Mouse (Mus musculus) CH12.LX (cell line): ENCODE results near the gene Rbpms2. TPM values are rescaled to one million over a fixed set of nuclear protein-coding genes. Genes with fewer than 3 reads are reported as not detected.

ENCODE experiments used
- DNase-seq: peaks from one replicate; pipeline ENCODE4 v3.0.0-alpha.2; 2013; ENCODE audit errors: extremely low read depth
- H3K27ac ChIP-seq: 2 replicates; pipeline ENCODE4 v1.5.1; 2012; ENCODE audit warnings: low read depth, mild to moderate bottlenecking, control low read depth, moderate library complexity; ENCODE audit not compliant: insufficient read depth
- H3K27me3 ChIP-seq: replicated peaks from 2 replicates; pipeline ENCODE3; 2012; ENCODE audit warnings: inconsistent platforms
- H3K36me3 ChIP-seq, 2 experiments: replicated peaks in 1 of 2; 2 replicates each; pipeline versions ENCODE3 to v1.6.1; 2012; ENCODE audit warnings: inconsistent platforms in 1 of 2, low read length in 1 of 2, mild to moderate bottlenecking in 1 of 2, mixed read lengths in 1 of 2, moderate library complexity in 1 of 2; ENCODE audit not compliant: control insufficient read depth in 1 of 2, insufficient read depth in 1 of 2
- H3K4me1 ChIP-seq, 2 experiments: 2 replicates each; pipeline ENCODE4 v1.6.1; 2012; ENCODE audit warnings: inconsistent platforms in 1 of 2, moderate library complexity in 1 of 2; ENCODE audit not compliant: insufficient read depth in 2 of 2, control insufficient read depth in 1 of 2
- H3K4me2 ChIP-seq: 2 replicates; pipeline ENCODE4 v1.6.1; 2012; ENCODE audit warnings: low read depth, mild to moderate bottlenecking, control low read depth; ENCODE audit not compliant: poor library complexity, insufficient read depth, severe bottlenecking
- H3K4me3 ChIP-seq, 3 experiments: fragments of 150-350 bp in 1 of 3; sonication (generic) in 1 of 3; replicated peaks in 1 of 3; 2 replicates each; pipeline versions ENCODE3 to v1.5.1; 2011 to 2012; ENCODE audit warnings: low read depth in 2 of 3, low read length in 2 of 3, mild to moderate bottlenecking in 2 of 3, moderate library complexity in 2 of 3, control low read depth in 1 of 3, improper control_type of control experiment in 1 of 3, inconsistent platforms in 1 of 3, mixed read lengths in 1 of 3; ENCODE audit not compliant: poor library complexity in 1 of 3
- H3K79me2 ChIP-seq: replicated peaks from 2 replicates; pipeline ENCODE4 v1.6.1; 2012; ENCODE audit warnings: mild to moderate bottlenecking, moderate library complexity; ENCODE audit not compliant: control insufficient read depth, poor library complexity, insufficient read depth, severe bottlenecking; ENCODE audit errors: extremely low read depth
- H3K9ac ChIP-seq: 2 replicates; pipeline ENCODE4 v1.6.1; 2012; ENCODE audit warnings: low read depth, mild to moderate bottlenecking, control low read depth, moderate library complexity; ENCODE audit not compliant: insufficient read depth
- H3K9me3 ChIP-seq: replicated peaks from 2 replicates; pipeline ENCODE3; 2012; ENCODE audit warnings: low read length, inconsistent platforms, mixed read lengths
- BHLHE40 ChIP-seq: IDR thresholded peaks from 2 replicates; pipeline ENCODE4 v1.6.1; 2011; ENCODE audit warnings: mild to moderate bottlenecking, low read depth, low read length, improper control_type of control experiment
- CHD1 ChIP-seq: IDR thresholded peaks from 2 replicates; pipeline ENCODE4 v1.6.1; 2012; ENCODE audit warnings: low read depth, low read length, improper control_type of control experiment, inconsistent platforms
- CHD2 ChIP-seq: IDR thresholded peaks from 2 replicates; pipeline ENCODE4 v1.6.1; 2011; ENCODE audit warnings: low read length, improper control_type of control experiment
- CTCF ChIP-seq, 2 experiments: IDR thresholded peaks in 1 of 2; conservative IDR thresholded peaks in 1 of 2; 2 replicates each; pipeline ENCODE4 v1.5.1; 2011 to 2012; ENCODE audit warnings: low read depth in 2 of 2, low read length in 2 of 2, improper control_type of control experiment in 1 of 2, inconsistent platforms in 1 of 2, mild to moderate bottlenecking in 1 of 2, moderate library complexity in 1 of 2
- E2F4 ChIP-seq: IDR thresholded peaks from 2 replicates; pipeline ENCODE4 v1.6.1; 2011; ENCODE audit warnings: low read depth, low read length, improper control_type of control experiment; ENCODE audit not compliant: insufficient replicate concordance
- ELF1 ChIP-seq: IDR thresholded peaks from 2 replicates; pipeline ENCODE4 v1.6.1; 2014; ENCODE audit warnings: low read depth, mild to moderate bottlenecking, inconsistent platforms, low read length, improper control_type of control experiment
- EP300 ChIP-seq: IDR thresholded peaks from 2 replicates; pipeline ENCODE4 v1.6.1; 2011; ENCODE audit warnings: low read length, improper control_type of control experiment
- ETS1 ChIP-seq: conservative IDR thresholded peaks from 2 replicates; pipeline ENCODE4 v1.6.1; 2012; ENCODE audit warnings: low read depth, mild to moderate bottlenecking, inconsistent platforms, low read length, improper control_type of control experiment, moderate library complexity
- GABPA ChIP-seq: IDR thresholded peaks from 2 replicates; pipeline ENCODE4 v1.6.1; 2012; ENCODE audit warnings: low read depth, low read length, improper control_type of control experiment, inconsistent platforms; ENCODE audit not compliant: insufficient replicate concordance
- HCFC1 ChIP-seq: IDR thresholded peaks from 2 replicates; pipeline ENCODE4 v1.6.1; 2012; ENCODE audit warnings: low read depth, mild to moderate bottlenecking, inconsistent platforms, low read length, improper control_type of control experiment
- IRF4 ChIP-seq: IDR thresholded peaks from 2 replicates; pipeline ENCODE4 v1.6.1; 2014; ENCODE audit warnings: low read depth, mild to moderate bottlenecking, inconsistent platforms, low read length, improper control_type of control experiment
- JUN ChIP-seq: IDR thresholded peaks from 2 replicates; pipeline ENCODE4 v1.6.1; 2011; ENCODE audit warnings: low read depth, mild to moderate bottlenecking, low read length, improper control_type of control experiment, moderate library complexity; ENCODE audit not compliant: insufficient read depth
- JUND ChIP-seq: conservative IDR thresholded peaks from 2 replicates; pipeline ENCODE4 v1.6.1; 2011; ENCODE audit warnings: low read depth, low read length, improper control_type of control experiment
- KAT2A ChIP-seq: IDR thresholded peaks from 2 replicates; pipeline ENCODE4 v1.6.1; 2012; ENCODE audit warnings: low read length, improper control_type of control experiment, inconsistent platforms; ENCODE audit not compliant: insufficient replicate concordance
- MAFK ChIP-seq: IDR thresholded peaks from 2 replicates; pipeline ENCODE4 v1.6.1; 2011; ENCODE audit warnings: low read length, improper control_type of control experiment; ENCODE audit not compliant: insufficient replicate concordance
- MAX ChIP-seq: IDR thresholded peaks from 2 replicates; pipeline ENCODE4 v1.6.1; 2011; ENCODE audit warnings: low read length, improper control_type of control experiment
- MAZ ChIP-seq: IDR thresholded peaks from 2 replicates; pipeline ENCODE4 v1.6.1; 2012; ENCODE audit warnings: low read depth, mild to moderate bottlenecking, inconsistent platforms, low read length, improper control_type of control experiment, moderate library complexity
- MEF2A ChIP-seq: IDR thresholded peaks from 2 replicates; pipeline ENCODE4 v1.6.1; 2014; ENCODE audit warnings: low read depth, mild to moderate bottlenecking, inconsistent platforms, low read length, improper control_type of control experiment, borderline replicate concordance
- MXI1 ChIP-seq: IDR thresholded peaks from 2 replicates; pipeline ENCODE4 v1.6.1; 2011; ENCODE audit warnings: mild to moderate bottlenecking, low read depth, low read length, improper control_type of control experiment
- MYC ChIP-seq: IDR thresholded peaks from 2 replicates; pipeline ENCODE4 v1.6.1; 2011; ENCODE audit warnings: low read depth, mild to moderate bottlenecking, improper control_type of control experiment, low read length
- NELFE ChIP-seq: IDR thresholded peaks from 2 replicates; pipeline ENCODE4 v1.6.1; 2011; ENCODE audit warnings: low read depth, low read length, improper control_type of control experiment
- NRF1 ChIP-seq: IDR thresholded peaks from 2 replicates; pipeline ENCODE4 v1.6.1; 2014; ENCODE audit warnings: low read depth, mild to moderate bottlenecking, inconsistent platforms, low read length, improper control_type of control experiment, moderate library complexity
- PAX5 ChIP-seq: IDR thresholded peaks from 2 replicates; pipeline ENCODE4 v1.6.1; 2012; ENCODE audit warnings: low read length, inconsistent platforms, mixed read lengths
- POLR2A ChIP-seq: IDR thresholded peaks from 2 replicates; pipeline ENCODE4 v1.6.1; 2011; ENCODE audit warnings: low read depth, mild to moderate bottlenecking, improper control_type of control experiment, low read length
- POLR2AphosphoS2 ChIP-seq: IDR thresholded peaks from 2 replicates; pipeline ENCODE4 v1.6.1; 2011; ENCODE audit warnings: low read depth, low read length, improper control_type of control experiment
- RAD21 ChIP-seq: IDR thresholded peaks from 2 replicates; pipeline ENCODE4 v1.6.1; 2011; ENCODE audit warnings: low read depth, mild to moderate bottlenecking, low read length, improper control_type of control experiment, moderate library complexity
- SIN3A ChIP-seq: IDR thresholded peaks from 2 replicates; pipeline ENCODE4 v1.6.1; 2012; ENCODE audit warnings: low read length, improper control_type of control experiment, inconsistent platforms
- SMC3 ChIP-seq: IDR thresholded peaks from 2 replicates; pipeline ENCODE4 v1.6.1; 2011; ENCODE audit warnings: low read depth, low read length, improper control_type of control experiment
- TBP ChIP-seq: conservative IDR thresholded peaks from 2 replicates; pipeline ENCODE4 v1.6.1; 2011; ENCODE audit warnings: low read depth, low read length, improper control_type of control experiment
- TCF12 ChIP-seq: IDR thresholded peaks from 2 replicates; pipeline ENCODE4 v1.6.1; 2014; ENCODE audit warnings: low read depth, mild to moderate bottlenecking, inconsistent platforms, low read length, improper control_type of control experiment
- UBTF ChIP-seq: IDR thresholded peaks from 2 replicates; pipeline ENCODE4 v1.6.1; 2012; ENCODE audit warnings: low read depth, mild to moderate bottlenecking, inconsistent platforms, low read length, improper control_type of control experiment, moderate library complexity
- USF1 ChIP-seq: IDR thresholded peaks from 2 replicates; pipeline ENCODE4 v1.6.1; 2014; ENCODE audit warnings: low read depth, mild to moderate bottlenecking, inconsistent platforms, low read length, improper control_type of control experiment
- USF2 ChIP-seq: conservative IDR thresholded peaks from 2 replicates; pipeline ENCODE4 v1.6.1; 2011; ENCODE audit warnings: low read depth, low read length, improper control_type of control experiment
- ZC3H11A ChIP-seq: IDR thresholded peaks from 2 replicates; pipeline ENCODE4 v1.6.1; 2012; ENCODE audit warnings: low read depth, mild to moderate bottlenecking, inconsistent platforms, low read length, improper control_type of control experiment
- ZMIZ1 ChIP-seq: IDR thresholded peaks from 2 replicates; pipeline ENCODE4 v1.6.1; 2012; ENCODE audit warnings: low read depth, mild to moderate bottlenecking, inconsistent platforms, low read length, improper control_type of control experiment
- ZNF384 ChIP-seq: IDR thresholded peaks from 2 replicates; pipeline ENCODE4 v1.6.1; 2012; ENCODE audit warnings: low read depth, low read length, improper control_type of control experiment, inconsistent platforms
- dilution Hi-C: fragments of 300-500 bp; cut with MboI; formaldehyde crosslinking; loops from 2 replicates; pipeline ENCODE4 v1.14.3; 2020; ENCODE audit warnings: low sequenced_read_pairs; ENCODE audit not compliant: extremely low pct_unique_long_range_greater_than_20kb, extremely low pct_ligation_motif_present
- in situ Hi-C: fragments of 300-500 bp; cut with MboI; formaldehyde crosslinking; loops from 3 replicates; pipeline ENCODE4 v1.14.3; 2019; ENCODE audit warnings: low sequenced_read_pairs, low pct_ligation_motif_present, low pct_unique_long_range_greater_than_20kb, mixed read lengths
- polyA plus RNA-seq: library from polyadenylated mRNA; unstranded; fragments of >175 nt; gene quantifications from 2 replicates; pipeline ENCODE4 v1.2.1, GENCODE M21; 2012; ENCODE audit warnings: low read depth; ENCODE audit not compliant: insufficient read length
- total RNA-seq, 2 experiments: library from RNA; depleted of rRNA; stranded (reverse); fragments of 300-350 nt in 1 of 2; fragments of >200 nt in 1 of 2; gene quantifications; 2 replicates each; pipeline ENCODE4 v1.2.3; 2012 to 2014

The Rbpms2 gene
- total and polyA plus RNA-seq, 3 experiments = 0.13 to 0.34 TPM; not detected in 1

DNA sequence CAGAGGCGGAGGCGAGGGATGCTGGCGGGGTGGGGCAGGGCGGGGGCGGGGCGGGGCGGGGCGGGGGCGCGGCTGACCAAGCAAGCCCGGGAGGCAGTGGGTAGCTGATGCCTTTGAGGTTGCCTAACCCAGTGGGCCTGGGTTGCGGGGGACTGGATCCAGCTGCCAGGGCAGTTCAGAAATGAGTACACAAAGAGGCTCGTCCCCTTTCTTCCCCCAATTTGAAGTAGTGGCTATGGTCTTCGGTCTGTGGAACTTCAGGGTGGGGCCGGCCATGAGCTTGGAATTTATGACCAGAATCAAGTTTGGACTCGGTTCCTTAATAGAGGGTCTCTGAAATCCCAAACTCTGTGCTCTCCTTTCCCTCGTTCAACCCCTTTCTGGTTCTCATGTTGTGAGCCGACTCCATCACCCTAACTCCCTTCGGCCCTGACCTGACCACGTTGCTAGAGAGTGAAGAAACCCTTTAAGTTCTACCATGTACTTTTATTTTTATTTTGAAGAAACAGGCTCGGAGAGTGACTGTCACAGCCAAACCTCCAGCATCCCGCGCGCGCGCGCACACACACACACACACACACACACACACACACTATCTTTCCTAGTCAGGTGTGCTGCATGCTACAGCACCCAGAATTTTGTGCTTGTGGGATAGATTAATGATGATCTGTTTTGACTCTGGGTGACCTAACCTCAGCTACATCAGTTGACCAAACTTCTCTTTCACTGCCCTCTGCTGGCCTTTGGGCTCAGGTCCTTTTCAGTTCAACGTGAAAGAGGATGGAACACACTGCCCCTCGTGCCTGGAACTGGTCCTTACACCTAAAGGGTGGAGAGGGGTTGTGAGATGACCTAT, 48.8 kb upstream of the Rbpms2 start (continued):
- TF ChIP-seq PAX5 = no peak
- TF ChIP-seq MYC = 0 out of 2 replicates have a peak, but pooled peaks have one; percentile 57
- 0 out of 2 replicates have a peak, but pooled peaks have one; percentile 12 for TF ChIP-seq ZNF384
- peak; percentile 59; the same call in 1 of the 2 replicates for TF ChIP-seq MAZ

DNA sequence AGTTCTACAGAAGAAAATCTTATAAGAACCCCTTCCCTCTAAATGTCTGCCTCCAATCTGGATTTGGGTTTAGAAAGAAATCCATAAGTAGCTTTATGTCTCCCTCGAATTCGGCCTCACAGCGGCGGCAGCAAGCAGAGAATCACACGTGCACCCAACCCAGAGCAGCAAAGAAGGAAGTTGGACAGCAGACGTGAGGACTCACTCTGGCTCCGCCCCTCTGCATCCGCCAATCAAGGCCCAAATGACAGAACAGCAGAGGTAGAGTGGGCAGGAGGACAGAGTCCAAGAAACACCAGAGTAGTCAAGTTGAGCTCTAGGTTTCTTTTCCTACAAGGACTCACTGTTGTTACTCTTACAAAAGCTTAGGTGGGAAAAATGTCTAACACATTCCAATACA, 46.4 kb upstream of the Rbpms2 start:
- Histone ChIP-seq H3K9me3 (no peaks in the 10 kb centered on the region), H3K4me1 (peaks cover 0 to 19% of the 10 kb centered on the region in 2 experiments; a peak in 2 of 4 replicates), H3K79me2 (peaks cover 20% of the 10 kb centered on the region), H3K27ac (no peak overlapping the region), H3K4me3 (no peak overlapping the region), H3K9ac (no peak overlapping the region), H3K36me3 (no peaks in the 10 kb centered on the region), H3K4me2 (no peak overlapping the region), H3K27me3 (no peaks in the 10 kb centered on the region)
- dilution Hi-C loops = no loop called here
- in situ Hi-C loops = loop anchor here (10.0 kb wide), 1 partner anchor 138 kb away; no protein-coding TSS in a partner anchor
- DNase-seq = peak; percentile 80
- TF ChIP-seq USF2 (no peak), HCFC1 (no peak; the same call in 1 of the 2 replicates), RAD21 (no peak), PAX5 (no peak), E2F4 (no peak), ZC3H11A (no peak), UBTF (no peak), TCF12 (peak; percentile 45; the same call in 1 of the 2 replicates), CTCF (conservative IDR thresholded peaks at IDR 0.05 in 1 of 2, IDR thresholded peaks at IDR 0.05 in 1 of 2; ENCODE audit: low read depth in 2 of 2, low read length in 2 of 2) (no peak), CHD2 (no peak), IRF4 (no peak), MAZ (no peak), MAFK (no peak), ETS1 (no peak), TBP (peak; percentile 54; the same call in 1 of the 2 replicates), EP300 (no peak), BHLHE40 (peak; percentile 89), GABPA (no peak), POLR2A (peak; percentile 66; the same call in 1 of the 2 replicates), NRF1 (no peak), USF1 (no peak), ELF1 (peak; percentile 77), ZMIZ1 (no peak), ZNF384 (no peak), KAT2A (no peak), MXI1 (peak; percentile 84), MAX (peak; percentile 97), CHD1 (no peak), JUND (no peak), SMC3 (no peak), POLR2AphosphoS2 (no peak), JUN (no peak), MEF2A (no peak), NELFE (no peak; the same call in 1 of the 2 replicates), SIN3A (0 out of 2 replicates have a peak, but pooled peaks have one; percentile 35)
